Mouse (Mus musculus): Measurements from ENCODE around the gene Alkbh3. TPM values are rescaled to one million over a fixed set of nuclear protein-coding genes. Genes with fewer than 3 reads are reported as not detected.

Gene Alkbh3
- polyA plus RNA-seq, 1 experiment, result 84.9 TPM

- Histone ChIP-seq H3K27ac (replicated peaks; ENCODE audit: low read depth, low read length) (no peak overlapping the region), H3K4me1 (ENCODE audit: control insufficient read depth, insufficient read depth, insufficient read length, low read length) (no peaks in the 10 kb centered on the region), H3K4me3 (ENCODE audit: insufficient read depth, low read depth, low read length) (no peak overlapping the region)
These were observed 25.1 kb upstream of the Alkbh3 start for GRCm38 (mm10) chr2:94035428-94036331.

GRCm38 (mm10) chr2:94030602-94031001 lies 20.0 kb upstream of the Alkbh3 start:
- no peaks in the 10 kb centered on the region for H3K4me1 ChIP-seq (ENCODE audit: control insufficient read depth, insufficient read depth, insufficient read length, low read length)
- H3K27ac ChIP-seq (replicated peaks; ENCODE audit: low read depth, low read length), result no peak overlapping the region

GRCm38 (mm10) chr2:94024637-94025036 lies 14.0 kb upstream of the Alkbh3 start:
- Histone ChIP-seq H3K4me3 (ENCODE audit: insufficient read depth, low read depth, low read length) (no peak overlapping the region), H3K27ac (replicated peaks; ENCODE audit: low read depth, low read length) (no peak overlapping the region), H3K4me1 (ENCODE audit: control insufficient read depth, insufficient read depth, insufficient read length, low read length) (no peaks in the 10 kb centered on the region)

More at GRCm38 (mm10) chr2:94030602-94031001, 20.0 kb upstream of the Alkbh3 start:
- no peak overlapping the region for H3K4me3 ChIP-seq (ENCODE audit: insufficient read depth, low read depth, low read length)

- Histone ChIP-seq H3K4me3 (ENCODE audit: insufficient read depth, low read depth, low read length) (no peak overlapping the region), H3K27ac (replicated peaks; ENCODE audit: low read depth, low read length) (no peak overlapping the region)
These were observed 8.3 kb downstream of the Alkbh3 start for GRCm38 (mm10) chr2:94002331-94002730.

GRCm38 (mm10) chr2:94001918-94002317 lies 8.7 kb downstream of the Alkbh3 start:
- H3K4me1 ChIP-seq (ENCODE audit: control insufficient read depth, insufficient read depth, insufficient read length, low read length), result no peaks in the 10 kb centered on the region
- H3K4me3 ChIP-seq (ENCODE audit: insufficient read depth, low read depth, low read length), result no peak overlapping the region
- H3K27ac ChIP-seq (replicated peaks; ENCODE audit: low read depth, low read length), result no peak overlapping the region; the same call in 1 of the 2 replicates

More at GRCm38 (mm10) chr2:94002331-94002730, 8.3 kb downstream of the Alkbh3 start:
- no peaks in the 10 kb centered on the region for H3K4me1 ChIP-seq (ENCODE audit: control insufficient read depth, insufficient read depth, insufficient read length, low read length)

- H3K4me3 ChIP-seq (ENCODE audit: insufficient read depth, low read depth, low read length), result no peak overlapping the region
- H3K27ac ChIP-seq (replicated peaks; ENCODE audit: low read depth, low read length), result no peak overlapping the region; the same call in 1 of the 2 replicates
- no peaks in the 10 kb centered on the region for H3K4me1 ChIP-seq (ENCODE audit: control insufficient read depth, insufficient read depth, insufficient read length, low read length)
These were observed 9.2 kb downstream of the Alkbh3 start for GRCm38 (mm10) chr2:94001411-94001810.

- Histone ChIP-seq H3K4me3 (ENCODE audit: insufficient read depth, low read depth, low read length) (no peak within 1 kb of the TSS), H3K27ac (replicated peaks; ENCODE audit: low read depth, low read length) (no peak within 1 kb of the TSS), H3K4me1 (ENCODE audit: control insufficient read depth, insufficient read depth, insufficient read length, low read length) (peaks cover 2% of the 10 kb centered on the region; the same call in 1 of the 2 replicates)
These were observed 14.4 kb downstream of the Alkbh3 start, which contains the start of gene Gm27027 for GRCm38 (mm10) chr2:93996254-93996653. Gm27027 (minus strand) TSS chr2:93996354.

- Histone ChIP-seq H3K4me3 (ENCODE audit: insufficient read depth, low read depth, low read length) (no peak overlapping the region), H3K27ac (replicated peaks; ENCODE audit: low read depth, low read length) (no peak overlapping the region), H3K4me1 (ENCODE audit: control insufficient read depth, insufficient read depth, insufficient read length, low read length) (peaks cover 2% of the 10 kb centered on the region; the same call in 1 of the 2 replicates)
These were observed 17.8 kb downstream of the Alkbh3 start for GRCm38 (mm10) chr2:93992810-93993209.

- Histone ChIP-seq H3K27ac (replicated peaks; ENCODE audit: low read depth, low read length) (no peak overlapping the region), H3K4me3 (ENCODE audit: insufficient read depth, low read depth, low read length) (no peak overlapping the region), H3K4me1 (ENCODE audit: control insufficient read depth, insufficient read depth, insufficient read length, low read length) (peaks cover 2% of the 10 kb centered on the region; the same call in 1 of the 2 replicates)
These were observed 18.3 kb downstream of the Alkbh3 start for GRCm38 (mm10) chr2:93992259-93992658.

GRCm38 (mm10) chr2:93991336-93991735 lies 19.3 kb downstream of the Alkbh3 start:
- Histone ChIP-seq H3K4me1 (ENCODE audit: control insufficient read depth, insufficient read depth, insufficient read length, low read length) (peaks cover 2% of the 10 kb centered on the region; the same call in 1 of the 2 replicates), H3K4me3 (ENCODE audit: insufficient read depth, low read depth, low read length) (no peak overlapping the region), H3K27ac (replicated peaks; ENCODE audit: low read depth, low read length) (0 out of 2 replicates have a peak overlapping the region, but pooled peaks have one; percentile 38)

- Histone ChIP-seq H3K27ac (replicated peaks; ENCODE audit: low read depth, low read length) (no peak overlapping the region), H3K4me1 (ENCODE audit: control insufficient read depth, insufficient read depth, insufficient read length, low read length) (peaks cover 2% of the 10 kb centered on the region; the same call in 1 of the 2 replicates), H3K4me3 (ENCODE audit: insufficient read depth, low read depth, low read length) (no peak overlapping the region)
These were observed 22.2 kb downstream of the Alkbh3 start for GRCm38 (mm10) chr2:93988440-93988839.

GRCm38 (mm10) chr2:93982457-93983235 lies 28.0 kb downstream of the Alkbh3 start:
- Histone ChIP-seq H3K4me1 (ENCODE audit: control insufficient read depth, insufficient read depth, insufficient read length, low read length) (peaks cover 2% of the 10 kb centered on the region; the same call in 1 of the 2 replicates), H3K4me3 (ENCODE audit: insufficient read depth, low read depth, low read length) (no peak overlapping the region), H3K27ac (replicated peaks; ENCODE audit: low read depth, low read length) (no peak overlapping the region)

- Histone ChIP-seq H3K4me3 (ENCODE audit: insufficient read depth, low read depth, low read length) (no peak overlapping the region), H3K27ac (replicated peaks; ENCODE audit: low read depth, low read length) (peak overlapping the region; percentile 2; the same call in 1 of the 2 replicates), H3K4me1 (ENCODE audit: control insufficient read depth, insufficient read depth, insufficient read length, low read length) (peaks cover 2% of the 10 kb centered on the region; the same call in 1 of the 2 replicates)
These were observed 31.1 kb downstream of the Alkbh3 start for GRCm38 (mm10) chr2:93979249-93980120.
